Mouse (Mus musculus) adipocyte (in vitro differentiated cells): ENCODE data around the gene Olfr823.
"Not testable (repeated sequence)": the region's sequence is repeated elsewhere in the genome, so short reads cannot be mapped to it uniquely, and the experiment has no call there.

ENCODE experiments used
- DNase-seq: peaks from one replicate; pipeline ENCODE4 v3.0.0-alpha.2; 2016; ENCODE audit warnings: low spot score

The Olfr823 gene

DNA sequence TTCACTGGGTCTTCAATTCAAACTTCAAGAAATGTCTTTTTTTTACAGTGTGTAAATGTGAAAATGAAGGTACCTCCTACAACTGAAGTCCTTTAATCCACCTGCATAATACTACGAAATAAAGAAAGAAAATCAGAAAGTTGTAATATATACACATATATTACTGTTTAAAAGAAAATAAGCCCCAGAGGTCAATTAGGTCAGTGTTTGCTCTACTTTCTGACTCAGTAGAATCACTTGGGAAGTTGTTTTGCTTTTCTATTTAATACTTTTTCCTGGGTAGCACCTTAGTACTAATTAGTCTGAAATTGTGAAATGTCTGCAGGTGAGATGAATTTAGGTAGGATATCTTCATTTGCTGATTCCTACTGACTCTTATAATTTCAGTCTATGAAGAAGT lies at the start of gene Olfr823:
Olfr823 (minus strand) TSS at position 101 of the 400 bp plus-strand sequence.
- not testable (repeated sequence) for DNase-seq

DNA sequence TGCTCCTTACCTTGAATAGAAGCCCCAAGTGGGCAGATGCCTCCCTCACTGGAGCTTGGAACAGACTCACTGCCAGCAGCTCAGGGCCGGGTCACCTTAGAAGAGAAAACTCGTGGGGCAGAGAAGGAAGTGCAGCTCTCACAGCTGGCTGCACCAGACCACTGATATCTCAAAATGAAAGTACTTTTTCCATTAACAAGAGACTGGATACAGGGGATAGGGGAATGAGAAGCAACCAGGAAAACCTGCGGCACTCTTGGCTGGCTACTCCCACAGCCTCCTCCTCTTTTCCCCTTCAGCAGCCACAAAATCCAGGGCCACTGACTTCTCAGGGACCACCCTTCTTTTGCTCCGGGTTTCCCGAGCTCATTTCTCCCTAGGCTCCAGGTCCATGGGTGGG lies 28.9 kb upstream of the Olfr823 start:
- DNase-seq, result no peak

DNA sequence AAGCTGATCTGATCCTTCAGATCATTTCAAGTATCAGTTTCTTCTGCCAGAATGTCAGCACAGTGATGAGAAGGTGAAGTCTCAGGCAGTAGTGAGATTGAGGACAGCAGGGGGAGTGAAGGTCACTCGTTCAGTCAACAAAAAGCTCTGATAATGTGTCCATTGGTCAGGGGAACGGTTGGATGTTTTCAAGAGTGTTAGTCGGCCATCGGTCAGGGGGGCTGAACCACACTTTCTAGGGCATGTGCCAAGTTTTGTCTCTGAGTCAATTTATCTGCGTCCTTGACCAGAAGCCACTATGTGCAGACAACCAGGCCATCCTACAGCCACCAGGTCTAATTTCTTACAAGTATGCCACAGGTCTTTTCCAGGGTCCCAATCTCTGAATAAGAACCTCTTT lies 27.3 kb upstream of the Olfr823 start:
- not testable (repeated sequence) for DNase-seq

DNA sequence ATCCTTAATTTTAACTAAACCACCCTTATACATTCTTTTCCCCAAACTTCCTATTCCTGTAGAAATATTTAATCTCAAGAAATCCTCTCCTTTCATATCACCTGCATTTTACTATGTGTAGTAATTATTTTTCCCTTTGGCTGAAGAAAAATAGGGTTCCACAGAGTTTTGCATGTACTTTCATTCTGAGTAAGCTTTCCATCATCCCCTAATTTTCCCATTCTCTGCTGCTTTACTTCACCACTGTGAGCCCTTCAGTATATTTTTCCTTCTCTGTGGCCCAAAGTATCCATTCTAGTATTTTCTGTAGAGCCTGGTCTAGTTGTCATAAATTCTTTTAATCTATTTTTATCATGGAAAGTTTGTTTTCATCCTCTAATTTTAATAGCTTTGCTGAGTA lies 19.6 kb upstream of the Olfr823 start:
- no peak for DNase-seq

DNA sequence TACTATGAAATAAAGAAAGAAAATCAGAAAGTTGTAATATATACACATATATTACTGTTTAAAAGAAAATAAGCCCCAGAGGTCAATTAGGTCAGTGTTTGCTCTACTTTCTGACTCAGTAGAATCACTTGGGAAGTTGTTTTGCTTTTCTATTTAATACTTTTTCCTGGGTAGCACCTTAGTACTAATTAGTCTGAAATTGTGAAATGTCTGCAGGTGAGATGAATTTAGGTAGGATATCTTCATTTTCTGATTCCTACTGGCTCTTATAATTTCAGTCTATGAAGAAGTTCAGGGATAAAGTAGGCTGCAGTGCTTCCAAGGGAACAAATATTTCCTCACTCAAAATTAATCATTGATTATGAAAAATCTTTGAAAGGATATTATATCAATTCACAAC lies 14.7 kb upstream of the Olfr823 start, which contains the start of gene Olfr824:
Olfr824 (minus strand) TSS at position 101 of the 400 bp plus-strand sequence.
- not testable (repeated sequence) for DNase-seq

DNA sequence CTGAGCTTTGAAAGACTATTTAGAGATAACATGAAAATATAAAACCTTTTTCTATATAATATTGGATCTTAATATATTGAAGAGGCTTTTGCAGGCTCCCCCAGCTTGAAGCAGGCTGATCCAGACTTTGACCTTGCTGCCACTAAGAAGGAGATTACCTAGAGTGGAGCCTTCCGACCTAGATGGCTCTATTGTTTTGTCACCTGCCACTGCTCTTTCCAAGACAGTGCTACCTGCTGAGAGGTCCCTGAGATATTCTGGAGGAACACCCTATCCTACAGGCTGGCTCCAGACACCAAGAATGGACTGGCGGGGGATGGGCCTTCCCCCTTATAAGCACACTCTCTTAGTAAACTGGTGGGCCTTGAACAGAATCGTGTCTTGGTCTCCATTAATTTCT lies 862 bp upstream of the Olfr823 start:
- DNase-seq, result not testable (repeated sequence)

DNA sequence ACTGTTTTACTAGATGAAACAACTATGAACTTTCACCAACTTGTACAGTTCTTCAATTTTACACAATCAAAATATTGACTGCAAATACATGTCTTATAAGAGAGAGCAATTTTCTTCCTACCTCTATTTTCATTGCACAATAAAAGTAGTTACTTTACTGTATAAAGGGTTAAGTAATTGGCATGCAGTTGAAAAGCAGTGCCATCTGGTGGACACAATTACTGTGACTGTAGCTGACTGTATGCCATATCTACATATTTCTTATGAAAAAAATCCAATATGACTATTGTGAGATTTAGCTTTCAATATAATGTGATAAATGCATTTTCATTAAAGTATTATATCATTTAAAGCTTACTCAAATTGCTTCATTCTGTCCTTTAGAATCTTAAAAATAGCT lies 19.1 kb downstream of the Olfr823 start:
- DNase-seq, result no peak

DNA sequence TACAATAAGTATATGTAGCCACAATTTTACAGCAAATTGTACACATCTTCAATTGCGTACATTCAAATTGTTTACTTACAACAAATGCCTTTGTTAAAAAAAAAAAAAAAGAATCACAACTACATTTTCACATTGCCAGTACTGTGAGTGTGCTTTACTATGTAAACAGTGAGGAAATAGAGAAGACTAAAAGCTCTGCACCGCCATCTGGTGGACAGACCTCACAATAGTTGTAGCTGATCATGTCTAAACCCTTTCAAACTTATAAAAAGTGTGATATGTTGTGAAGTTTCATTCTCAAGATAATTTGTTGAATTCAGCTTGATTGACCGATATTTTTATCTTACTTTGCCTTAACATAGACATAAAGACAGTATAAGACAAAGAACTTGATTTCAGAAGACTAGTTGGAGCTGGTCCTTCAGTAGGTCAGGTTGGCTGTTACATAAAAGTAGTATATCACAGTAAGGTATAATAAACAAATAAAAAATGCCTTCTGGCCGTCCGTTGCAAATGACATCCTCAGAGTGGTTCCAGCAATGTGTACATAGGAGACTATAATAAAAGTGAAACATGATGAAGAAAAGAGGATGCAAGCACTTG lies 22.2 kb downstream of the Olfr823 start:
- DNase-seq, result peak; percentile 72

DNA sequence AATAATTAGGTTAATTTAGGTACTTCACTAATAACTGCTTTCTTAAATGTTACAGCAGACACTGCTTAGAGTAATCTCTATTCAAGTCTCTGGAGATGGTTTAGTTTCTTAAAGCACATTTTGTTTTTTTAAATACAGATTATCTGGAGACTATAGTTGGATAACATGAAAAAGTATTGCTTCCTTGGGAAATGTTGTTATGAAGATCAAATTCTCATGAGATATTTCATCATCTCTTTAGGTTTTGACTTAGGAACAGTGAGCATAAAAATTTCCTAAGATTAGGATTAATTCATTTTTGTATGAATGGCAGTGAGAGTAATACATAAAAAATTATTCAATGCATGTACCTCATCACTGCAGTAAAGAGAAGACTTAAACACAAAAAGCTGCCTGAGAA lies 44.3 kb downstream of the Olfr823 start, which contains the start of gene Olfr822:
Olfr822 (plus strand) TSS at position 301 of the 400 bp plus-strand sequence.
- no peak for DNase-seq
